Mouse (Mus musculus) adrenal gland, adult 18-20 months (tissue): ENCODE results near the gene Thap7. TPM values are rescaled to one million over a fixed set of nuclear protein-coding genes. Genes with fewer than 3 reads are reported as not detected.

Source experiments
- DNase-seq, 2 experiments: peaks; one replicate each; pipeline ENCODE4 v3.0.0; 2021 to 2022; ENCODE audit warnings: low spot score in 2 of 2
- total RNA-seq, 2 experiments: library from RNA; stranded (reverse); gene quantifications; 1 replicate in 1 of 2; 2 replicates in 1 of 2; pipeline ENCODE4 v1.2.3; 2021

Thap7 gene
- total RNA-seq, 2 experiments from 2014 or later = 35.1 to 38.5 TPM

- DNase-seq = no peak
These were observed 39.8 kb downstream of the Thap7 start for GRCm38 (mm10) chr16:17491154-17491553.

- peak; percentile 25 to 47 for DNase-seq
These were observed 41.3 kb downstream of the Thap7 start, which contains the start of gene Aifm3 for GRCm38 (mm10) chr16:17489469-17490111. Gene Aifm3 (plus strand): TSS chr16:17489611.

- DNase-seq = peak in 1 of 2 experiments; percentile 30
These were observed 42.2 kb downstream of the Thap7 start for GRCm38 (mm10) chr16:17488478-17489468.

GRCm38 (mm10) chr16:17486505-17486904, 44.4 kb downstream of the Thap7 start:
- DNase-seq = peak in 1 of 2 experiments; percentile 52

GRCm38 (mm10) chr16:17481465-17481864, 49.5 kb downstream of the Thap7 start:
- DNase-seq = no peak

GRCm38 (mm10) chr16:17478331-17478943, 52.5 kb downstream of the Thap7 start:
- DNase-seq = no peak

Other genes with a start within 250 kb of the Thap7 start
- gene Serpind1, start 199.8 kb downstream of the Thap7 start, total RNA-seq = under 1 TPM; 0.29 to 0.30 TPM
- 10 to 100 TPM; 27.7 to 29.3 TPM for gene Snap29, start 125.2 kb downstream of the Thap7 start, total RNA-seq
- gene Pi4ka, start 124.8 kb downstream of the Thap7 start, total RNA-seq = 100 to 1,000 TPM in 1 of 2 experiments, 10 to 100 TPM in 1; 95.5 to 105 TPM
- gene Crkl, start 79.1 kb downstream of the Thap7 start, total RNA-seq = 10 to 100 TPM; 38.3 to 39.2 TPM
- 10 to 100 TPM in 1 of 2 experiments, 1 to 10 TPM in 1; 7.3 to 11.7 TPM for gene Aifm3, start 41.5 kb downstream of the Thap7 start, total RNA-seq
- 10 to 100 TPM; 58.7 to 64.6 TPM for gene Lztr1, start 22.4 kb downstream of the Thap7 start, total RNA-seq
- gene Lrrc74b, start 30.1 kb upstream of the Thap7 start, total RNA-seq = not detected
- gene P2rx6, start 30.7 kb upstream of the Thap7 start, total RNA-seq = 1 to 10 TPM; 1.8 to 2.8 TPM
- gene Slc7a4, start 52.1 kb upstream of the Thap7 start, total RNA-seq = 10 to 100 TPM in 1 of 2 experiments, 1 to 10 TPM in 1; 8.7 to 14.2 TPM
- gene Smpd4, start 88.2 kb upstream of the Thap7 start, total RNA-seq = 10 to 100 TPM; 29.9 to 30.2 TPM
- gene Ccdc74a, start 115.3 kb upstream of the Thap7 start, total RNA-seq = 1 to 10 TPM; 1.2 to 1.8 TPM
- gene Med15, start 201.8 kb upstream of the Thap7 start, total RNA-seq = 10 to 100 TPM; 57.1 to 58.2 TPM
- 10 to 100 TPM; 29.8 to 38.3 TPM for gene Klhl22, start 228.5 kb upstream of the Thap7 start, total RNA-seq